Mouse (Mus musculus): ENCODE results near the gene Trpc2. TPM values are rescaled to one million over a fixed set of nuclear protein-coding genes. Genes with fewer than 3 reads are reported as not detected.

Gene Trpc2
- polyA plus RNA-seq (2012; rRNA removed; ENCODE audit: low replicate concordance): 0.73 TPM in 1 of 2 replicates, not detected in the other

DNA sequence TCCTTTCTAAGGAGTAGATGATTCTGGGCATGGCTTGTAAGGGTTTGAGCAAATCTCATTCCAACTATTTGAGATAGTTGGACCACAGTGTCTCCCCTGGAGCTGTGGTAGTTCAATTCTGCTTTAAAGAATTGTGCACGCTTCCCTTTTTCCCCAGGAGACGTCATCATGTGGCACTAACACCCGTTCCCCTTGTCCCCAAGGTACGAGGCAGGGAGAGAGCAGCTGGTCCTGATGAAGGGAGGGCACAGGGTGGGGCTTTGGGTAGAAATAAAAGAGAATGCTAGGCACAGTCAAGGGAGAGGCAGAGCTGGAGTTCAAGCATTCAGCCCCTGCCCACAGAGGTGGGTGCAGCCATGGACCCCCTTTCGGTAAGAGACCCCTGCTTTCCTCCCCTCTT, at the start of gene Trpc2:
Gene Trpc2, plus strand, starts transcription at position 301 of the 400 bp plus-strand sequence.

DNA sequence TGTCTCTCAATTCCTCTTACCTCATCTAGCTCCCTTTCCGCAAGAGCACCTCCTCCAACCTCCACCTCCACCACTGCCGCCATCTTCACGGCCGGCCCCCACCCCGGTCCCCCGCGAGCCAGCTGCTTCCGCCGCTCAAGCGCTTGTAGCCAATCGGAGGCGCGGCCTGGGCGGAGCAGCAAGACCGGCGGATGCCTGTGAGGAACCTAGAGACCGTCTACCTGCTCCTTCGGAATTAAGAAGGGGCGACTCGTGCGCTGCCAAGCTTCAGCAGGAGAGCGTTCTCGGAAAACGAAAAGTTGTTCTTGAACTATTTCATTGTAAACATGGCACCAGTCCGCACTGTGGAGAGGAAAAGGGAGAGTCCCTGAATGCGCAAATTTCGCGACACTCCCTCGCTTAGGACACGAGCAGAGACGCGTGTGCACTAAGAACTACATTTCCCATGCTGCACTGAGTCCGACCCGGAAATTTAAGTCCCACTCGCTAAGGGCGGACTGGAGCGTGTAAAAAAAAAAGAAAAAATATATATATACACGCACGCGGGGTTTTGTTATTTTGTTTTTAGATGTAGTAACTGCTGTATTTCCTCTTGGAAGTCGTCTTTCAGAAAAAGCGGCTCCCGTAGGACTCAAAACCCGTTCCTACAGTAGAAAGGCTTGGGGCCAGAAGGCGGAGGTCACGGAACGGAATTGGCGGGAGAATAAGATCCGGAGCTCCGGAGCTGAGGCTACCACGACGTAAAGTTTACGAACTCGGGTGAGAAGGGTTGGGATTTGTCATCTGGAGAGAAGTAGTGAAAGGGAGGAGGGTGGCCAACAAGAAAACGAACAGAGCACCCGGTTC, 17.6 kb upstream of the Trpc2 start, which contains the start of the genes Rnf121, Xndc1 and Xntrpc:
Gene Rnf121, minus strand, starts transcription at position 424 of the 846 bp plus-strand sequence.
Gene Xndc1, plus strand, starts transcription at position 466 of the 846 bp plus-strand sequence.
Gene Xntrpc, plus strand, starts transcription at position 668 of the 846 bp plus-strand sequence.

GRCm38 (mm10) chr7:102101487-102101886, 18.6 kb downstream of the Trpc2 start, which contains the start of gene Art1:
Art1 (plus strand) TSS chr7:102101743.

DNA sequence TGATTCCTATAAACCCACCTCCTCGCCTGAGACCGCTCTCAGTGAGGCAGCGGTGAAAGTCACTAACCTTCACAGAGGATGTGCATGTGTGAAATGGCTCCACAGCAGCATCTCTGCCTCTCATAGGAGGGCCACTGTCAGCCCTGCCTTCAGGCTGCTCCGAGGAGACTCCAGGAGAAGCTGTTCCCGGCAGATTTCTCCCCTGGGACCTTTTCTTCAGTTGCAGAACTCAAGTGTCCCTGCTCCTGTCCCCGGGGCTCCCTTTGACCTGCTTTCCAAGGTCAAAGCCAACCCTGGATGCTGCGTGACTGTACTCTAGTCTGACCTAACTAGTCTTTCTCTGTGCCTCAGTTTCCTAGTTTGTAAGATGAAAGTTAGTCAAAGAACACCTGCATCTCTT, 26.3 kb downstream of the Trpc2 start, which contains the start of gene Art5:
Gene Art5, minus strand, starts transcription at position 319 of the 400 bp plus-strand sequence.

GRCm38 (mm10) chr7:102116579-102117331, 33.8 kb downstream of the Trpc2 start, which contains the start of gene Chrna10:
Chrna10 (minus strand) TSS chr7:102116828.

Other genes starting within 250 kb of the Trpc2 start
- 117 and 153 TPM in 2 replicates for gene Inppl1, start 244.9 kb upstream of the Trpc2 start, polyA plus RNA-seq (2012; rRNA removed; ENCODE audit: low replicate concordance)
- gene Folr2, start 225.9 kb upstream of the Trpc2 start, polyA plus RNA-seq (2012; rRNA removed; ENCODE audit: low replicate concordance): 99.2 and 198 TPM in 2 replicates
- gene Anapc15, start 219.4 kb upstream of the Trpc2 start, polyA plus RNA-seq (2012; rRNA removed; ENCODE audit: low replicate concordance): 45.5 and 65.2 TPM in 2 replicates
- gene Folr1, start 212.3 kb upstream of the Trpc2 start, polyA plus RNA-seq (2012; rRNA removed; ENCODE audit: low replicate concordance): 4.3 and 4.6 TPM in 2 replicates
- 312 and 343 TPM in 2 replicates for gene Lamtor1, start 177.2 kb upstream of the Trpc2 start, polyA plus RNA-seq (2012; rRNA removed; ENCODE audit: low replicate concordance)
- 0.60 and 0.75 TPM in 2 replicates for gene Tomt, start 176.8 kb upstream of the Trpc2 start, polyA plus RNA-seq (2012; rRNA removed; ENCODE audit: low replicate concordance)
- gene Lrrc51, start 149.2 kb upstream of the Trpc2 start, polyA plus RNA-seq (2012; rRNA removed; ENCODE audit: low replicate concordance): 10.1 and 22.7 TPM in 2 replicates
- gene Numa1, start 149.0 kb upstream of the Trpc2 start, polyA plus RNA-seq (2012; rRNA removed; ENCODE audit: low replicate concordance): 88.8 and 110 TPM in 2 replicates
- gene Il18bp, start 64.4 kb upstream of the Trpc2 start, polyA plus RNA-seq (2012; rRNA removed; ENCODE audit: low replicate concordance): 18.8 and 23.5 TPM in 2 replicates
- gene Rnf121, start 17.6 kb upstream of the Trpc2 start, polyA plus RNA-seq (2012; rRNA removed; ENCODE audit: low replicate concordance): 12.6 and 30.7 TPM in 2 replicates
- 20.6 and 21.7 TPM in 2 replicates for gene Xndc1, start 17.6 kb upstream of the Trpc2 start, polyA plus RNA-seq (2012; rRNA removed; ENCODE audit: low replicate concordance)
- 4.1 and 4.3 TPM in 2 replicates for gene Xntrpc, start 17.4 kb upstream of the Trpc2 start, polyA plus RNA-seq (2012; rRNA removed; ENCODE audit: low replicate concordance)
- 0.29 and 82.2 TPM in 2 replicates for gene Art1, start 18.6 kb downstream of the Trpc2 start, polyA plus RNA-seq (2012; rRNA removed; ENCODE audit: low replicate concordance)
- 0.24 and 6.7 TPM in 2 replicates for gene Art5, start 26.4 kb downstream of the Trpc2 start, polyA plus RNA-seq (2012; rRNA removed; ENCODE audit: low replicate concordance)
- gene Chrna10, start 33.7 kb downstream of the Trpc2 start, polyA plus RNA-seq (2012; rRNA removed; ENCODE audit: low replicate concordance): not detected in 2 replicates
- 14.6 and 17.4 TPM in 2 replicates for gene Nup98, start 127.1 kb downstream of the Trpc2 start, polyA plus RNA-seq (2012; rRNA removed; ENCODE audit: low replicate concordance)
- gene Pgap2, start 127.1 kb downstream of the Trpc2 start, polyA plus RNA-seq (2012; rRNA removed; ENCODE audit: low replicate concordance): 125 and 155 TPM in 2 replicates
- 106 and 133 TPM in 2 replicates for gene Rhog, start 172.9 kb downstream of the Trpc2 start, polyA plus RNA-seq (2012; rRNA removed; ENCODE audit: low replicate concordance)
- gene Stim1, start 184.7 kb downstream of the Trpc2 start, polyA plus RNA-seq (2012; rRNA removed; ENCODE audit: low replicate concordance): 97.0 and 125 TPM in 2 replicates

Measured in mammary gland, adult 2 months (tissue).